Mouse (Mus musculus): ENCODE results near the gene Fam120b. TPM values are rescaled to one million over a fixed set of nuclear protein-coding genes. Genes with fewer than 3 reads are reported as not detected.

Fam120b gene
- polyA plus RNA-seq, 1 experiment from 2014 or later = 30.6 TPM

DNA sequence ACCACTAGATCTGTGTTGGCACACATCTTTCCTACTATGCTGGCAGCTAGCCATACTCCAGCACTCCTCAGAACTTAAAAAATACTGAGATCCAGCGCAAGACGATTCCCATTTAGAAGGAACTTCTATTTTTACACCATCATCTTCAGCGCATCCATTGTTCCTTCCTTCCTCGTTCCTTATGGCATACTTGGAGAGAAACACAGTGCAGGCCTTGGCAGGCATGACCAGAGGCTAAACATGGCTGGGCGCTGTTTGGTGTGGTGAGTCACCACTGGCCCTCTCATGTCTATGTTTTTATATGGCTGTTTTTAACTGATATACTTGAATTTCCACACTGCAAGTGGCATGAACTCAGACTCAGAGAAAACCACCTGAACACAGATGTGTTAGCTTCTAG, 30.4 kb upstream of the Fam120b start:
- no peak for ATAC-seq (replicated peaks; ENCODE audit: insufficient number of reproducible peaks, low FRiP score, low TSS enrichment, low read depth)
- Histone ChIP-seq H3K4me1 (ENCODE audit: control insufficient read depth, insufficient read depth, low read length) (no peaks in the 10 kb centered on the region), H3K4me3 (ENCODE audit: low read depth, low read length) (no peak overlapping the region), H3K4me2 (ENCODE audit: low read depth, low read length) (no peak overlapping the region), H3K9me3 (replicated peaks; ENCODE audit: control insufficient read depth, low read length) (no peaks in the 10 kb centered on the region), H3K27me3 (ENCODE audit: control insufficient read depth, insufficient read depth, low read length) (no peaks in the 10 kb centered on the region), H3K36me3 (replicated peaks; ENCODE audit: control insufficient read depth, insufficient read depth, low read depth, low read length) (no peaks in the 10 kb centered on the region), H3K9ac (replicated peaks; ENCODE audit: low read length) (no peak overlapping the region), H3K27ac (replicated peaks; ENCODE audit: low read depth, low read length) (no peak overlapping the region)
- no peak for DNase-seq (ENCODE audit: low spot score)
- 78% methylated on average over 5 of the region's 5 CpGs for WGBS

- H3K9ac ChIP-seq (replicated peaks; ENCODE audit: low read length) = no peak overlapping the region
- no peaks in the 10 kb centered on the region for H3K36me3 ChIP-seq (replicated peaks; ENCODE audit: control insufficient read depth, insufficient read depth, low read depth, low read length)
- H3K4me2 ChIP-seq (ENCODE audit: low read depth, low read length) = no peak overlapping the region
- H3K4me1 ChIP-seq (ENCODE audit: control insufficient read depth, insufficient read depth, low read length) = no peaks in the 10 kb centered on the region; the same call in 1 of the 2 replicates
- H3K27me3 ChIP-seq (ENCODE audit: control insufficient read depth, insufficient read depth, low read length) = peaks cover 23% of the 10 kb centered on the region
- ATAC-seq (replicated peaks; ENCODE audit: insufficient number of reproducible peaks, low FRiP score, low TSS enrichment, low read depth) (no peak), DNase-seq (ENCODE audit: low spot score) (no peak)
- 87% methylated on average over 14 of the region's 14 CpGs for WGBS
- H3K27ac ChIP-seq (replicated peaks; ENCODE audit: low read depth, low read length) = no peak overlapping the region
- H3K9me3 ChIP-seq (replicated peaks; ENCODE audit: control insufficient read depth, low read length) = no peaks in the 10 kb centered on the region
- no peak overlapping the region for H3K4me3 ChIP-seq (ENCODE audit: low read depth, low read length)
Measured at GRCm38 (mm10) chr17:15370401-15370800, 25.6 kb upstream of the Fam120b start.

DNA sequence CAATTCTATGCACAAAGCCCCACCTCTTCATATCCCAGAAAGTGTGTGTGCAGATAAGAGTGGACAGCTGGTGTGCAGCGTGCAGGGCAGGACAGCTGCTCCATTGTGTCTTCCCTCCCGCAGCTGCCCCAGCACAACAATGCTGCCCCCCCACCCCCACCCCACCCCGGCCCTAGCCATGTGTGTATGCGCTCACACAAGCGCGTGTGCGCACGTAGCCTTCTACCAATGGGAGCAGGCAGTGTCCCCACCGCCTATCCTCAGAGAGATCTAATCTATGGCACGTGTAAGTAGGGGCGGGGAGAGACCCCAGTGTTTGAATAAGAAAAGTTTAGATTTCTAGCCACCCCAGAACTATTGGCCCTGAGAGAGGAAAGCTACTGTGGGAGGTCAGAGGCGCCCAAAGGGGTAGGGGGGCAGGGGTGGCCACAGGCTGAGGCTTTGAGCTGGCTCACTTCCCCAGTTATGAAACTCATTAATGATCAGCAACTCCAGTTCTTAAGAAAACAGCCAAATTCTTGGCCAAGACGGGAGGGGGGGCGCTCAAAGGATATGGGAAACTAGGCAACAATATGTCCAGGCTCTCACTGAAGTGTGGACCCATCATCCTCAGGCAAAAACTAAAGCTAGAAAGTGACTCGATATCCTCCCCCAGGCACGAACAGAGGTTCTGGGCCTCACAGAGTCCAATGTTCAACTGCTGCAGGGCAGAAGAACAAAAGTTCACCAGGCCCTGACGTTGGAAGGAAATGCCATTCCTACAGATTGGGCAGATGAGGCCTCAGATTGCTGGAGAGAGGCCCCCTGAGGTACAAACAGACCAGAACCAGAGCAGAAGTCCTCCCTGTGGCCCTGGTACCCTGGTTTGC, 23.8 kb upstream of the Fam120b start:
- Histone ChIP-seq H3K27me3 (ENCODE audit: control insufficient read depth, insufficient read depth, low read length) (peaks cover 34% of the 10 kb centered on the region), H3K27ac (replicated peaks; ENCODE audit: low read depth, low read length) (no peak overlapping the region), H3K36me3 (replicated peaks; ENCODE audit: control insufficient read depth, insufficient read depth, low read depth, low read length) (no peaks in the 10 kb centered on the region), H3K9me3 (replicated peaks; ENCODE audit: control insufficient read depth, low read length) (no peaks in the 10 kb centered on the region), H3K4me3 (ENCODE audit: low read depth, low read length) (peak overlapping the region; percentile 18), H3K9ac (replicated peaks; ENCODE audit: low read length) (no peak overlapping the region), H3K4me1 (ENCODE audit: control insufficient read depth, insufficient read depth, low read length) (no peaks in the 10 kb centered on the region; the same call in 1 of the 2 replicates), H3K4me2 (ENCODE audit: low read depth, low read length) (peak overlapping the region; percentile 5; the same call in 1 of the 2 replicates)
- peak; percentile 46; the same call in 1 of the 2 replicates for ATAC-seq (replicated peaks; ENCODE audit: insufficient number of reproducible peaks, low FRiP score, low TSS enrichment, low read depth)
- 45% methylated on average over 17 of the region's 17 CpGs for WGBS
- peak; percentile 36 for DNase-seq (ENCODE audit: low spot score)

GRCm38 (mm10) chr17:15372931-15373652, 22.9 kb upstream of the Fam120b start:
- H3K27ac ChIP-seq (replicated peaks; ENCODE audit: low read depth, low read length) = no peak overlapping the region
- ATAC-seq (replicated peaks; ENCODE audit: insufficient number of reproducible peaks, low FRiP score, low TSS enrichment, low read depth) (no peak), DNase-seq (ENCODE audit: low spot score) (no peak)
- H3K4me2 ChIP-seq (ENCODE audit: low read depth, low read length) = peak overlapping the region; percentile 14
- 56% methylated on average over 15 of the region's 15 CpGs for WGBS
- peaks cover 38% of the 10 kb centered on the region for H3K27me3 ChIP-seq (ENCODE audit: control insufficient read depth, insufficient read depth, low read length)
- H3K9ac ChIP-seq (replicated peaks; ENCODE audit: low read length) = no peak overlapping the region
- H3K4me1 ChIP-seq (ENCODE audit: control insufficient read depth, insufficient read depth, low read length) = no peaks in the 10 kb centered on the region; the same call in 1 of the 2 replicates
- no peaks in the 10 kb centered on the region for H3K36me3 ChIP-seq (replicated peaks; ENCODE audit: control insufficient read depth, insufficient read depth, low read depth, low read length)
- peak overlapping the region; percentile 18 for H3K4me3 ChIP-seq (ENCODE audit: low read depth, low read length)
- H3K9me3 ChIP-seq (replicated peaks; ENCODE audit: control insufficient read depth, low read length) = no peaks in the 10 kb centered on the region

DNA sequence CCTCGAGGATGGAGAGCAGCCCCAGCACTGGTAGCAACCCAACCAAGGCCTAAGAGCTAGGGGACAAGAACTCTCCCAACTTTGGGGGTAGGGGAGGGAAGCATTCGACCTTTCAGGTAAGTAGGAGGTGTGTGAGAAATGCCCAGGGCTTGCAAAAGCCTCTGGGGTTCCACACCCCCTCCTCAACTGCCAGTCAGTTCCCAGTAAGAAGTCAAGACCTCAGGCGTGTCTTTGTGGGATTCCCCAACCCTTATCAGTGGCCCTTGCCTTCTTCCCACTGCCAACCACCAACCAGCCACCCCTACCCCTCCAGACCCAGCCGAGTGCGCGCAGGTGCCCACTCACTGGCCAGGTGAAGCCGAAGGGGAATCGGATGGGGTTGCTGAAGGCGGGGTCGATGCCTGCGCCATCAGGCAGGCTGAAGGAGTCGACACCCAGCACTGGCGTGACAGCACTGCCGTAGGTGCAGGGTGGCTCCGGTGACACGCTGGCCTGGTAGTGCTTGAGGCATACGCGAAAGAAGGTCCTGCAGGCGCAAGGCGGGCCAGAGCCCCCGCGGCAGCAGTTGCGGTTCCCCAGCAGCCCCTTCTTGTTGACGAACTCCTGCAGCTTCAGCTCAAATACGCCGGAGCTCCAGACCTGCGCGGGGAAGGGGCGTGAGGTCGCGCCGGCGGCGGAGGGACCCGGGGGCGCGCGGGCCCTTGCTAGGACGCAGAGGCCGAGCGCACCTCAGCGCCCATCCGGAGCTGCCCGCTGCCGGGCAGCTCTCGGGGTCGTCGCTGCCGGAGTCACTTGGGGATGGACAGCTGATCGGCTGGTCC, 21.5 kb upstream of the Fam120b start:
- peak overlapping the region; percentile 96 for H3K4me2 ChIP-seq (ENCODE audit: low read depth, low read length)
- H3K9ac ChIP-seq (replicated peaks; ENCODE audit: low read length) = peak overlapping the region; percentile 52
- 2% methylated on average over 50 of the region's 50 CpGs for WGBS
- H3K27ac ChIP-seq (replicated peaks; ENCODE audit: low read depth, low read length) = no peak overlapping the region
- DNase-seq (ENCODE audit: low spot score) (no peak), ATAC-seq (replicated peaks; ENCODE audit: insufficient number of reproducible peaks, low FRiP score, low TSS enrichment, low read depth) (no peak)
- no peaks in the 10 kb centered on the region; the same call in 1 of the 2 replicates for H3K4me1 ChIP-seq (ENCODE audit: control insufficient read depth, insufficient read depth, low read length)
- peak overlapping the region; percentile 52 for H3K4me3 ChIP-seq (ENCODE audit: low read depth, low read length)
- H3K27me3 ChIP-seq (ENCODE audit: control insufficient read depth, insufficient read depth, low read length) = peaks cover 47% of the 10 kb centered on the region
- no peaks in the 10 kb centered on the region for H3K36me3 ChIP-seq (replicated peaks; ENCODE audit: control insufficient read depth, insufficient read depth, low read depth, low read length)
- no peaks in the 10 kb centered on the region for H3K9me3 ChIP-seq (replicated peaks; ENCODE audit: control insufficient read depth, low read length)

DNA sequence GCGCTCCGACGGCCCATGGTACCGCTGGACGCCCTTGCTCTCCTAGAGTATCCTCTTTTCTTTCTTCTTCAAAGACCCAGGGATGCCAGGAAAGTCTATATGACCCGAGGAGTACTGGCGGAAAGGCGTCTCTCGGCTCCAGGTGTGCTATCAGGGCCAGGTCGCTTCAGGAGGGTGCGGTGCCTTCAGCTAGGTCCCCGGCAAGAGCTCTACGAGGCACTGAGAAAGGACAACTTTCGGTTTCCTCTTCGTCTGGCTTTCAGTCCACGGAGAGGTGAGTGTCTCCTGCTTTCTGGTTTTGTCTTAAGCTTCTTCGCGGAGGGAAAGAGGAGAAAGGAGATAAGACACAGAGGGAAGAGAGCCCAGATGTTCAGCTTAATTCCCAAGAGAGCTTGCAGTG, 20.8 kb upstream of the Fam120b start:
- Histone ChIP-seq H3K4me3 (ENCODE audit: low read depth, low read length) (peak overlapping the region; percentile 52), H3K36me3 (replicated peaks; ENCODE audit: control insufficient read depth, insufficient read depth, low read depth, low read length) (no peaks in the 10 kb centered on the region), H3K27me3 (ENCODE audit: control insufficient read depth, insufficient read depth, low read length) (peaks cover 53% of the 10 kb centered on the region), H3K9me3 (replicated peaks; ENCODE audit: control insufficient read depth, low read length) (no peaks in the 10 kb centered on the region), H3K4me1 (ENCODE audit: control insufficient read depth, insufficient read depth, low read length) (no peaks in the 10 kb centered on the region; the same call in 1 of the 2 replicates), H3K27ac (replicated peaks; ENCODE audit: low read depth, low read length) (0 out of 2 replicates have a peak overlapping the region, but pooled peaks have one; percentile 6), H3K4me2 (ENCODE audit: low read depth, low read length) (peak overlapping the region; percentile 96), H3K9ac (replicated peaks; ENCODE audit: low read length) (peak overlapping the region; percentile 52)
- ATAC-seq (replicated peaks; ENCODE audit: insufficient number of reproducible peaks, low FRiP score, low TSS enrichment, low read depth) (no peak), DNase-seq (ENCODE audit: low spot score) (peak; percentile 14)
- 0% methylated on average over 18 of the region's 18 CpGs for WGBS

DNA sequence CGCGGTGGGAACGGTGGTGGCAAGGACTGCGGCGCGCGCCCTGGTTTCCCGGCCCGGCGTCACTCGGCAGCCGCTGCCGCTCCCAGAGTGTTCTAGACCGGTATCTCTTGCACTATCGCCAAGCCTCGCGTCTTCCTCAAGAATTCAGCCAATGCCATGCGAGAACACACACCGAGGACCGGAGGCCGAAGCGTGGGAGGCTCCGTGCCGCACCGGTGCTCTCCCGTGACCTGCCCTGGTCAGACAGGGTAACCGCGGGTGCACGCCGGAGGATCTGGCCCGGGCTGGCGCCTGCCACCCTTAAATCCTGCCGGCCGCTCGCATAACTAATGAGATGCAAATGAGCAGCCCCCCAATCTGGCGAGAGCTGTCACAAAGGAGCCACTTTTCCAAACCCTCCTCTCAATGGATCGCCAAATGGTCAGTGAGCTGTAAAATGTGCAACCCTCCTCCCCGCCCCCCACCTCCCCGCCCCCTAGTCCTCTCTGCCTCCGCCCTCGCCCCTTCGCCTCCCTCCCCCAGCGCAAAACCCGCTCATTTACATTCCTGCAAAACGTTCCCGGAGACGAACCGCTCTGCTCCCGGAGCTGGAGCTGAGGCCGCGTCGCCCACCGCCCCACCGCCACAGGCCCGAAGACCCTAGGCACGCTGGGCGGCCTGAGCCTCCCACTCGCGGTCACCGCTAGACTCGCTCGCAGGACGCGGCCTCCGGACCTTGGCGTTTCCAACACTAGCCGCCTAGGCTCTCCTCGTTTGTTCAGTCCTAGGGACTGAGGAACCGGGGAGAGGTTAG, 20.1 kb upstream of the Fam120b start:
- H3K27me3 ChIP-seq (ENCODE audit: control insufficient read depth, insufficient read depth, low read length) = peaks cover 58% of the 10 kb centered on the region
- no peaks in the 10 kb centered on the region for H3K9me3 ChIP-seq (replicated peaks; ENCODE audit: control insufficient read depth, low read length)
- peak; percentile 45 for ATAC-seq (replicated peaks; ENCODE audit: insufficient number of reproducible peaks, low FRiP score, low TSS enrichment, low read depth)
- H3K36me3 ChIP-seq (replicated peaks; ENCODE audit: control insufficient read depth, insufficient read depth, low read depth, low read length) = no peaks in the 10 kb centered on the region
- peak overlapping the region; percentile 96 for H3K4me2 ChIP-seq (ENCODE audit: low read depth, low read length)
- H3K4me1 ChIP-seq (ENCODE audit: control insufficient read depth, insufficient read depth, low read length) = no peaks in the 10 kb centered on the region; the same call in 1 of the 2 replicates
- H3K9ac ChIP-seq (replicated peaks; ENCODE audit: low read length) = peak overlapping the region; percentile 67
- DNase-seq (ENCODE audit: low spot score) = peak; percentile 64
- under 1% methylated on average over 69 of the region's 69 CpGs for WGBS
- H3K4me3 ChIP-seq (ENCODE audit: low read depth, low read length) = peak overlapping the region; percentile 52
- H3K27ac ChIP-seq (replicated peaks; ENCODE audit: low read depth, low read length) = peak overlapping the region; percentile 43

All from embryonic facial prominence, embryonic 11.5 days (tissue).